Mouse (Mus musculus): ENCODE results near the gene Scd4. TPM values are rescaled to one million over a fixed set of nuclear protein-coding genes. Genes with fewer than 3 reads are reported as not detected.

The Scd4 gene
- polyA plus RNA-seq, 1 experiment from 2014 or later: 0.08 TPM

GRCm38 (mm10) chr19:44316752-44317315 lies 16.1 kb upstream of the Scd4 start:
- Histone ChIP-seq H3K4me2 (replicated peaks; ENCODE audit: low read depth) (no peak overlapping the region), H3K9me3 (ENCODE audit: control insufficient read depth, low read length) (no peaks in the 10 kb centered on the region), H3K27me3 (ENCODE audit: control insufficient read depth, insufficient read depth, low read length) (no peaks in the 10 kb centered on the region), H3K27ac (replicated peaks) (no peak overlapping the region), H3K9ac (ENCODE audit: low read length) (no peak overlapping the region), H3K36me3 (ENCODE audit: control insufficient read depth, insufficient read depth, low read length) (no peaks in the 10 kb centered on the region), H3K4me3 (ENCODE audit: low read depth, low read length) (no peak overlapping the region), H3K4me1 (replicated peaks; ENCODE audit: control insufficient read depth, insufficient read depth) (no peaks in the 10 kb centered on the region; the same call in 1 of the 2 replicates)
- WGBS: 66% methylated on average over 5 of the region's 5 CpGs
- DNase-seq (ENCODE audit: low spot score) (peak; percentile 10), ATAC-seq (ENCODE audit: low FRiP score, low TSS enrichment) (no peak)
- TF ChIP-seq CTCF (IDR thresholded peaks at IDR 0.05; ENCODE audit: low read depth) (no peak), EP300 (optimal IDR thresholded peaks at IDR 0.05) (no peak)

DNA sequence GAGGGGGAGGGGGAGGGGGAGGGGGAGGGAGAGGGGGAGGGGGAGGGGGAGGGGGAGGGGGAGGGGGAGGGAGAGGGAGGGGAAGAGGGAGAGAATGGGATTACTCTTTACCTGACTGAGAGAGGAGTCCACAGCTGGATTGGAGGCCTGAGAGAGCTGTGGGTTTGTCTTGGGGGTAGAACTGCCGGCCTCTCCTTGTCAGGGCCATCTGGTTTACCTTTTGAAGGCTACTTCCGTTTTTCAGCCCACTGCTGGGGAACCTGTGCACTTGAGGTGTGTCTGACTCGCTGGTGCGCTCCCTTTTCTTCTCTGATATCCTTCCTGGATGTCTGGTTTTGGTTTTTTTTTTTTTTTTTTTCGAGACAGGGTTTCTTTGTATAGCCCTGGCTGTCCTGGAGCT lies 15.5 kb upstream of the Scd4 start:
- Histone ChIP-seq H3K4me3 (ENCODE audit: low read depth, low read length) (no peak overlapping the region), H3K4me2 (replicated peaks; ENCODE audit: low read depth) (no peak overlapping the region), H3K36me3 (ENCODE audit: control insufficient read depth, insufficient read depth, low read length) (no peaks in the 10 kb centered on the region), H3K9me3 (ENCODE audit: control insufficient read depth, low read length) (no peaks in the 10 kb centered on the region), H3K27ac (replicated peaks) (no peak overlapping the region), H3K4me1 (replicated peaks; ENCODE audit: control insufficient read depth, insufficient read depth) (no peaks in the 10 kb centered on the region), H3K27me3 (ENCODE audit: control insufficient read depth, insufficient read depth, low read length) (no peaks in the 10 kb centered on the region), H3K9ac (ENCODE audit: low read length) (no peak overlapping the region)
- no peak for ATAC-seq (ENCODE audit: low FRiP score, low TSS enrichment)
- TF ChIP-seq EP300 (optimal IDR thresholded peaks at IDR 0.05) (no peak), CTCF (IDR thresholded peaks at IDR 0.05; ENCODE audit: low read depth) (no peak)
- peak; percentile 9 for DNase-seq (ENCODE audit: low spot score)
- WGBS: 68% methylated on average over 5 of the region's 5 CpGs

GRCm38 (mm10) chr19:44318545-44318944 lies 14.3 kb upstream of the Scd4 start:
- Histone ChIP-seq H3K27me3 (ENCODE audit: control insufficient read depth, insufficient read depth, low read length) (no peaks in the 10 kb centered on the region), H3K36me3 (ENCODE audit: control insufficient read depth, insufficient read depth, low read length) (no peaks in the 10 kb centered on the region), H3K4me2 (replicated peaks; ENCODE audit: low read depth) (no peak overlapping the region), H3K4me1 (replicated peaks; ENCODE audit: control insufficient read depth, insufficient read depth) (no peaks in the 10 kb centered on the region), H3K9ac (ENCODE audit: low read length) (no peak overlapping the region), H3K4me3 (ENCODE audit: low read depth, low read length) (no peak overlapping the region), H3K27ac (replicated peaks) (no peak overlapping the region), H3K9me3 (ENCODE audit: control insufficient read depth, low read length) (no peaks in the 10 kb centered on the region)
- no peak for ATAC-seq (ENCODE audit: low FRiP score, low TSS enrichment)
- TF ChIP-seq EP300 (optimal IDR thresholded peaks at IDR 0.05) (no peak), CTCF (IDR thresholded peaks at IDR 0.05; ENCODE audit: low read depth) (peak; percentile 39)
- peak; percentile 1 for DNase-seq (ENCODE audit: low spot score)

DNA sequence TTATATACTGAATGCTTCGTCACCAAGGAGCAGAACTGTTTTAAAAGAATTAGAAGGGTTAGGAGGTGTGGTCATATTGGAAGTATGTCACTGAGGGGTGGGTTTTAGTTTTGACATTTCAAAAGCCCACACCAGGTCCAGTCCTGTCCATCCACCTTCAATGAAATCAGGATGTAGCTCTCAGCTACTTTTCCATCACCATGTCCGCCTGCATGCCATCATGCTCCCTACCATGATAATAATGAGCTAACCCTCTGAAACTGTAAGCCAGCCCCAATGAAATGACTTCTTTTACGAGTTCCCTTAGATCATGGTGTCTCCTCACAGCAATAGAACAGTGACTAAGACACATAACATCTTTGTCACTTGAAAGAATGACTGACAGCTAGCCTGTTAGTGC lies 12.6 kb upstream of the Scd4 start:
- Histone ChIP-seq H3K4me1 (replicated peaks; ENCODE audit: control insufficient read depth, insufficient read depth) (no peaks in the 10 kb centered on the region), H3K4me3 (ENCODE audit: low read depth, low read length) (no peak overlapping the region), H3K27me3 (ENCODE audit: control insufficient read depth, insufficient read depth, low read length) (no peaks in the 10 kb centered on the region), H3K9me3 (ENCODE audit: control insufficient read depth, low read length) (no peaks in the 10 kb centered on the region), H3K36me3 (ENCODE audit: control insufficient read depth, insufficient read depth, low read length) (no peaks in the 10 kb centered on the region), H3K27ac (replicated peaks) (no peak overlapping the region), H3K4me2 (replicated peaks; ENCODE audit: low read depth) (no peak overlapping the region), H3K9ac (ENCODE audit: low read length) (no peak overlapping the region)
- no peak for TF ChIP-seq EP300 (optimal IDR thresholded peaks at IDR 0.05)
- TF ChIP-seq CTCF (IDR thresholded peaks at IDR 0.05; ENCODE audit: low read depth): no peak
- ATAC-seq (ENCODE audit: low FRiP score, low TSS enrichment) (no peak), DNase-seq (ENCODE audit: low spot score) (no peak)
- WGBS: 86% methylated on average over 3 of the region's 3 CpGs

- Histone ChIP-seq H3K36me3 (ENCODE audit: control insufficient read depth, insufficient read depth, low read length) (no peaks in the 10 kb centered on the region), H3K4me3 (ENCODE audit: low read depth, low read length) (no peak overlapping the region), H3K9me3 (ENCODE audit: control insufficient read depth, low read length) (no peaks in the 10 kb centered on the region), H3K4me1 (replicated peaks; ENCODE audit: control insufficient read depth, insufficient read depth) (no peaks in the 10 kb centered on the region), H3K9ac (ENCODE audit: low read length) (no peak overlapping the region), H3K4me2 (replicated peaks; ENCODE audit: low read depth) (no peak overlapping the region), H3K27me3 (ENCODE audit: control insufficient read depth, insufficient read depth, low read length) (no peaks in the 10 kb centered on the region), H3K27ac (replicated peaks) (no peak overlapping the region)
- no peak for DNase-seq (ENCODE audit: low spot score)
- TF ChIP-seq CTCF (IDR thresholded peaks at IDR 0.05; ENCODE audit: low read depth) (no peak), EP300 (optimal IDR thresholded peaks at IDR 0.05) (no peak)
- no peak for ATAC-seq (ENCODE audit: low FRiP score, low TSS enrichment)
- 66% methylated on average over 4 of the region's 4 CpGs for WGBS
Observed at GRCm38 (mm10) chr19:44321201-44321600, 11.7 kb upstream of the Scd4 start.

DNA sequence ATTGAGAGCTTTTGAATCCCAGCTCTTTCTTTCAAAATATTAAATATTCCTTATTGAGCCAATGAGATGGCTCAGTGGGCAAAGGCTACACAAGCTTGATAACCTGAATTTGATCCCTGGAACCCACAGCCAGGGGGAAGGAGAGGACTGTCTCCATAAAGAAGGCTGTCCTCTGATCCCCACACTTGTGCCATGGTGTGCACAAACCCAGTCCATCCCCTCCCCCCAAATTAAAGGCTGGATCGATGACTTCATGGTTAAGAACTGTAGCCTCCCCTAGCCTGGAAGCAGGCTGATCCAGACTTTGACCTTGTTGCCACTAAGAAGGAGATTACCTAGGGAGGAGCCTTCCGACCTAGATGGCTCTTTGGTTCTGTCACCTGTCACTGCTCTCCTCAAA lies 11.3 kb upstream of the Scd4 start:
- Histone ChIP-seq H3K4me3 (ENCODE audit: low read depth, low read length) (no peak overlapping the region), H3K9ac (ENCODE audit: low read length) (no peak overlapping the region), H3K27me3 (ENCODE audit: control insufficient read depth, insufficient read depth, low read length) (no peaks in the 10 kb centered on the region), H3K4me1 (replicated peaks; ENCODE audit: control insufficient read depth, insufficient read depth) (no peaks in the 10 kb centered on the region), H3K4me2 (replicated peaks; ENCODE audit: low read depth) (no peak overlapping the region), H3K27ac (replicated peaks) (no peak overlapping the region), H3K9me3 (ENCODE audit: control insufficient read depth, low read length) (no peaks in the 10 kb centered on the region), H3K36me3 (ENCODE audit: control insufficient read depth, insufficient read depth, low read length) (no peaks in the 10 kb centered on the region)
- ATAC-seq (ENCODE audit: low FRiP score, low TSS enrichment) (no peak), DNase-seq (ENCODE audit: low spot score) (no peak)
- TF ChIP-seq EP300 (optimal IDR thresholded peaks at IDR 0.05) (no peak), CTCF (IDR thresholded peaks at IDR 0.05; ENCODE audit: low read depth) (no peak)
- 79% methylated on average over 2 of the region's 2 CpGs for WGBS
